Mouse (Mus musculus) cerebellum, postnatal 14 days (tissue): Measurements from ENCODE around the gene Gpr152.
"Not testable (repeated sequence)": the region's sequence is repeated elsewhere in the genome, so short reads cannot be mapped to it uniquely, and the experiment has no call there.

Experiments
- DNase-seq, 2 experiments: peaks; one replicate each; pipeline ENCODE4 v3.0.0; 2021; ENCODE audit warnings: mixed read lengths in 2 of 2

The Gpr152 gene

DNA sequence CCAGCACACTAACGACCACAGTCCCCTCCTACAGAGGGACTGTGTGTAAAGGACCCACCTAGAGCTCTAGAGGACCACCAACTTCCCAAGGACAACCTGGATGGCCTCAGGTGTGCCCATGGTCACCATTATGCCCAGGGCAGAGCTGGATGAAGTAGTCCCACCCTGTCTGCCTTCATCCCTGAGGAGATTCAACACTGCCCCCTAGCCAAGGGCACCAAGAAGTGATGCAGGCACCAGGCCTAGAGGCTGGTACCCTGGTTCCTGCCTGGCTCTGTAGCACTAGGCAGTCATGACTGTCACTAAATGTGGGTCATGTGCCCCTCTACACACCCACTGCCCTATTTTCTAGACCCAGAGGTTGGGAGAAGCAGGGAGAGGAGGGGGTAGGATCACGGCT lies 7.8 kb upstream of the Gpr152 start:
- no peak for DNase-seq

DNA sequence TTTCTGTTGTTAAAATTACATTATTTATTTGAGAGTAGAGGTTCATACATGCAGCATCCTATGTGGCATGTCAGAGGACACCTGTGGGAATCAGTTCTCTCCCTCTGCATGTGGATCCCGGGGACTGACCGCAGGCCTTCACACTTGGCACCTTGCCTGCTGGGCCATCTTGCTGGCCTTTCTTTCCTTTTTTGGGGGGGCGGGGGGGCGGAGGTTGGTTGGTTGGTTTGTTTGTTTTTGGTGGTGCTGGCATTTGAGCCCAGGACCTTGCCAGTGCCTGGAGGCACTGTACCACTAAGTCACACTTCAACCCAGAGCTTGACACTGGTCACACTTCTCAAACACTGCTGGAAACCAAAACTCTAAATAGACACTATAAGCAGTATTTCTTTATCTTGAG lies 5.2 kb upstream of the Gpr152 start:
- DNase-seq: no peak

DNA sequence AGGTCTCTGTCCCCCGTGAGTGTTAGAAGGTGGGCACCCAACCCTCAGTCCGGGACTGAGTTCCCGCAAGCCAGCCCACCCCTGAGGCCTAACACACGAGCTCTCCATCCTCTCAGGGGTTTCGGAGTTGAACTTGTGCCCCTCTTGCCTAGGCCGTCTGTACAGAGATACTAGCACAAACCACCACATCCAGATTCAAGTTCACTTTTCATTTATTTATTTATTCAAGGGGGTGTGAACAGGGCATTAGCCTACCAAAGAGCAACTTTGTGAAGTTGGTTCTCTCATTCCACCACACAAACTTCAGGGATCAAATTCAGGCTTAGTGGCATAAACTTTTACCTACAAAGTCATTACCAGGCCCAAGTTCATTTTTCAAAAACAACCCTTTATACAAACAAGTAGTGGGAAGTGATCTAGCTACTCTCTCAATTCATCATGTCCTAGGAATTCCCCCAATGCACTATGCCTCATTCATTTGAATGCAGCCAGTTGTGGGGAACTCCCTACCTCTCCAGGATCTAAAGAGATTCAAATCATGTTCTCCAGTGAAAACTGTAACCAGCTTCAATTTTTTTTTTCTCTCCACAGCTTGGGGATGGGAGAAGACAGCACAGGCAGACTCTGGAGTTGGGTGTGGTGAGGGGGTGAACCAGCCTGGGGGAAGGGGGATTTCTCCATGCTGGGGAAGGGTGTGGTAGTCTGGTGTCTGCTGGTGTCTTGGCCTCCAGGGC lies 4.2 kb upstream of the Gpr152 start:
- not testable (repeated sequence) for DNase-seq

DNA sequence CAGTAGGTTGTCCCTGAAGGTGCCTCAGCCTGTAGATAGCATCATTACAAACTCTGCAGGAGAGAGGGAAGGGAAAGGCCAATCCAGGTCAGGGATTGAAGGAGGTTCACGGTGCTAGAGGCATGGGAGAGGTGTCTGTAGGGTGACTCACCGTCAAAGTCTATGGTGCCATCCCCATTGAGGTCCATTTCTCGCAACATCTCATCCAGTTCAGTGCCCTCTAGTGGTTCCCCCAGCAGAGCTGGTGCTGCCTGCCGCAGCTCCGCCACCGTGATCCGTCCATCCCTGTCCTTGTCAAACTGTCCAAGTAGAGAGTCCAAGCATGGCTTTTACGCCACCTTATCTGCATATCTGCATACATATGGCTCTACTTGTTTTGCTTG lies 3.6 kb upstream of the Gpr152 start:
- DNase-seq: peak in 1 of 2 experiments; percentile 20

DNA sequence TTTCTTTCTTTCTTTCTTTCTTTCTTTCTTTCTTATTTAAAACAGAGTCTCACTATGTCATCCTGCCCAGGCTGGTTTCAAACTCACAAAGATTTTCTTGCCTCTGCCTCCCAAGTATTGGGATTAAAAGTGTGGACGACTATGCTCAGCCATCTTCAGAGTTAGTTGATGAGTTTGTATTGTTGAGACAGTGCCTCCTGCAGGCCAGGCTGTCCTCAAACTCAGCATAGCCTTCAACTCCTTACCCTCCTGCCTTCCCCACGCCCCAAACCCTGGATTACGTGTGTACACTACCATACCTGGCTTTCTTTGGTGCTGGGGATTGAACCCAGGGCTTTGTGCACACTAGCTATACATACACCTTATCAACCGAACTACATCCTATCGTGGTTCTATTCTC lies 3.1 kb upstream of the Gpr152 start:
- no peak for DNase-seq

DNA sequence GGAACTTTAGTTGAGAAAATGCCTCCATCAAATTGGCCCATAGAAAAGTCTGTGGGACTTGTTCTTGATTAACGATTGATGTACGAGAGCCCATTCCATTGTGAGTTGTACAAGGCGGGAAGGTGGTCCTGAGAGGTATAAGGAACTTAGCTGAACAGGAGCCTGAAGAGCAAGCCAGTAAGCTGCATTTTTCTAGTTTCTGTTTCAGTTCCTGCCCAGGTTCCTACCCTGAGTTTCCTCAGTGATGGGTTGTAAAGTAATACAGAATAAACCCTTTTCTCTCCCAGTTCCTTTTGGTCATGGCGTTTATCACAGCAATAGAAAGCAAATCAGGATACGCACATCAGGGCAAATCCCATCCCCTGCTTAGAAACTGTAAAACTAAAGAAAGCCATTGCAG lies 1.7 kb upstream of the Gpr152 start:
- no peak for DNase-seq

DNA sequence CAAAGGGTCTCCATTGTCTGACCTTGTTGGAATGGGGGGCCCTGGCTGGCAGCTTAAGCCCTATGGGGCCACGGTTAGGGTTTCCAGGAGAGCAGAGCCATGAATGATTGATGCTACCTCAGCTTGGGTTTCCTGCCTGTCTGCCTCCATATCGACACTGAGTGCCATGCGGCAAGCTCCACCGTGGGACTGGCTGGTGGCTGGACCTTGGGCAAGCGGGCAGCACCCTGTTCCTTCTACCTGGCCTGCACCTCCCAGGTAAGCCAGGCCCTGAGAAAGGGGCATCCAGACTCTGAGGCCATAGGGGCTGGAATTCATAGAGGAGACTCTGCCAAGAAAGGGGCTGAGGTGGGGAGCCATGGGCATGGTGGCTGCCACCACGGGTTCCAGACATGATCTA lies 560 bp downstream of the Gpr152 start:
- DNase-seq: no peak

DNA sequence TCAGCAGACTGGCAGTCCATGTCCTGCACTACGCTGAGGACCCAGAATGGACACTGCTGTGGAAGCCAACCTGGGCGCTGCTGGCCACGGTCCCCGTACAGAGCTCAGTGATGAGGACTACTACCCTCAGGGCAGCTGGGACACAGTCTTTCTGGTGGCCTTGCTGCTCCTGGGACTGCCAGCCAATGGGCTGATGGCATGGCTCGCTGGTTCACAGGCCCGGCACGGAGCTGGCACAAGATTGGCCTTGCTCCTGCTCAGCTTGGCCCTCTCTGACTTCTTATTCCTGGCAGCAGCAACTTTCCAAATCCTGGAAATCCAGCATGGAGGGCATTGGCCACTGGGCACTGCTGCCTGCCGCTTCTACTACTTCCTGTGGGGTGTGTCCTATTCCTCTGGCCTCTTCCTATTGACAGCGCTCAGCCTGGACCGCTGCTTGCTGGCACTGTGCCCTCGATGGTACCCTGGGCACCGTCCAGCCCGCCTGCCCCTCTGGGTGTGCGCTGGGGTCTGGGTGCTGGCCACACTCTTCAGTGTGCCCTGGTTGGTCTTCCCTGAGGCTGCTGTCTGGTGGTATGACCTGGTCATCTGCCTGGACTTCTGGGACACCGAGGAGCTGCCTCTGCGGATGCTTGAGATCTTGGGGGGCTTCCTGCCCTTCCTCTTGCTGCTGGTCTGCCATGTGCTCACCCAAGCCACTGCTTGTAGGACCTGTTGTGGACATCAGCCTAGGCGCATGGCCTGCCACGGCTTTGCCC lies 3.0 kb downstream of the Gpr152 start:
- DNase-seq: peak; percentile 47 to 58

DNA sequence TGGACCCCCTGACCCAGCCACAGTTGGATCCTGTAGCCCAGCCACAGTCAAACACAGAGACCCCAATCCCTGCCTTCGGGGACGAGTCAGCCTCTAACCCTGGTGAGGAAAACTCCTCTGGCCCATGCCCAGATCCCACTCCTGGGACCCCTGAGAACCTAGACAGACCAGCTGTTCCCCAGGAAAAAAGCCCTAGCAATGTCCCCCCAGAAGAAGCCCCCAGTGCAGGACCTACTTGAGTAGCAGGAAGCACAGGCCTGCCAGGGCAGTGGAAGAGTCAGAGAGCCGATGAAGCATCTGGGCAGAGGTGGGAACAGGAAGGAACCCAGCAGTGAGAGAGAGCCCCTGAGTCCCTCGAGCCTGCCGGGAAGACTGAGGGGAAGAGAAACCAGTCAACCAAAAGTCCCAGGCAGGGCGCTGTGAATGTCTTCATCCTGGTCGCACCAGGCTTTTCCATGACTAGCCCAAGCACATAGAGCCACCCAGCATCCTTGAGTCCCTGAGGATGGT lies 4.2 kb downstream of the Gpr152 start, which contains the start of gene Cabp4:
Gene Cabp4, minus strand, starts transcription at position 275 of the 510 bp plus-strand sequence.
- no peak for DNase-seq

DNA sequence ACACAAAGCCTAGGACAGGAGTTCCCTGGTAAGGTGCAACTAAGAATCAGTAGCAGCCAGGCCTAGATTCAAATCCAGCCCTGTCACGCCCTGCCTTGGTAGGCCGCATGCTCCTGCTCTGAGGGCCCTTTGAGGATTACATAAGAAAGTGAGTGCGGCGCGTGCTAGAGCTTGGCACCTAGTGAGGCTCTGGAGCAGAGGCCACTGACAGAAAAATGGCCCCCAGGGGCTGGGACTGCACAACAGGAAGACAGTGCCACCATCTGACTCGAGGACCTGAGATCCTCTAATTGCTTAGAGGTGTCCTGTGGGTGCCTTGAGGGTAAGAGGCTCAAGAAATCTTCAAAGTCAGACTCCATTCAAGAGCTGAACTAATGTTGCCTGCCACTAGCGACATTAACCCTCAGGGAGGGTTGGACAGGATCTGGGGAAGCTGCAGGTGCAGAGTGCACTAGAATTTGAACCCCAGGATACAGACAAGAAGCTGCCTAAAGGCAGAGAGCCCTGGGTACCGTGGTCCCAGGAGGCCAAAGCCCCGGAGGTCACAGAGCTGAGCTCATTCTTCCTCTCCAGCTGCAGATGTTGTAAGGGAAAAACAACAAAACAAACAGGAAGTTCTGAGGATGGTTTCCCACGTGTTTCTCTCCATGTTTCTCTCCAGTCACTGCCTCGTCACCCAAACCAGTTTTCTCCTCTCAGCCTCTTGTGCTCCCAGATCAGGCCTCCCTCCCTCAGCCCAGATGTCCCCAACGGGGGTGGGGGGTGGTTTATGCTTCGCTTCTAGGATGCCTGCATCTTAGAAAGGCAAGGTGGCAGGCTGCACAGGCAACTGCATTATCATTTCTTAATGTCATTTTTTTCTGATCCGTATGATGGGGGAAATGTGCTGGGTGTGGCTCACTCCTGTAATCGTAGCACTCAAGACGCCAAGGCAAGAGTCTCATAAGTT lies 5.2 kb downstream of the Gpr152 start:
- DNase-seq: no peak

DNA sequence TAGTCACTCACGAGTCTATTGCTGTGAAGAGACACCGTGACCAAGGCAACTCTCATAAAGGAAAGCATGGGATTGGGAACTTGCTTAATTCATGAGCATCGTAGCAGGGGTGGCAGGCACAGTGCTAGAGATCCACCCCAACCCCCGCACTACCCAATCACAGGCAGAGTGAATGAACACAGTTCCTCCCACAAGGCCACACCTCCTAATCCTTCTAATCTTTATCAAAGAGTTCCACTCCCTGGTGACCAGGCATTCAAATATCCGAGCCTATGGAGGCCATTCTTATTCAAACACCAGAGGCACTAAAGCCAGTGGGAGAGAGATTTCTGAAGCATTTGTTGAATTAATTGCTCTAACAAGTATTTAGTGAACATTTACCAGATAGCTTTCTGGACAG lies 6.3 kb downstream of the Gpr152 start:
- DNase-seq: no peak

DNA sequence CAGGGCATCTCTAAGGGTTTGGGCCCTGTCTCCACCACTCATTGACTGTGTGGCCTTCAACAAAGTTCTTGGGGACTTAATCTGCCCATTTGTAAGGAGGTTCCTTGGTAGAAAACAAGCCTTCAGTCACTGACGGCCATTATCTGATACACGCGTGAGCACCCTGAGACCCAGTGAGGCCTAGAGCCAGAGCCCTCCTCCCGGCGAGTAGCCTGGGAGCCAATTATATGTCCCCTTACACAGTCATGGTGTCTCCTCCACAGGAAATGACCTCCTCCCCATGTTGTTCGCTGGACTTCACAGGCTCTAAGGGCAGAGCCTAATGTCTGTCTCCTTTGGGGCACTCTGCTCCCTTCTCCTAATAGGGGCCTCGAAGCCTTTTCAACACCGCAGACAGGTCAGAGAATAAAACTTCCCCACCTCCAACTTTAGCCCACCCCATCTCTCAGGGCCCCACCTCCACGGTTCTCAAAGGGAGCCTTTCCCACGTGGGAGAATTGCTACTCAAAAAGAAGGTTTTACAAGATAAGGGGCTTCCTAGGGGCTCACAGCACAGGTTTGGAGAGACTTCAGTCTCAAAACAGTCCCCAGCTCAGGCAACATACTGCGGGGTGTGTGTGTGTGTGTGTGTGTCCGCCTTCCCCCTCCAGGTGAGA lies 6.9 kb downstream of the Gpr152 start:
- DNase-seq: no peak

DNA sequence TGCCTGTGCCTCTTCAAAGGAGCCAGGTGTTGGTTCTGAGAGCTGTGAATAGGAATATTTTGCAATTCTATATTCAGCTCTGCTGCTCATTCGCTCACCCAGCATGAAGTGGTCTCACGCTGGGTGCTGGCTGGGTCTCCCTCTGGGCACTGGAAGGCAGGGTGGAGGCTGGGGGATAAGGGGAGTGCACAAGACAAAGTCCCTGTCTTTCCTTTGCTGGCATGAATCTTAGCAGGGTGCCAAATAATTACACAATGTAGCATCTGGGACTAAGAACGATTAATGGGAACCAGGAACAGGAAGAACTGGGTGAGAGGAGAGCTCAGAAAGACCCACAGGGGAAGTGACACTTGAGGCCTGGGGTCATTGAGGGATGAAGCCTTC lies 7.4 kb downstream of the Gpr152 start:
- no peak for DNase-seq

DNA sequence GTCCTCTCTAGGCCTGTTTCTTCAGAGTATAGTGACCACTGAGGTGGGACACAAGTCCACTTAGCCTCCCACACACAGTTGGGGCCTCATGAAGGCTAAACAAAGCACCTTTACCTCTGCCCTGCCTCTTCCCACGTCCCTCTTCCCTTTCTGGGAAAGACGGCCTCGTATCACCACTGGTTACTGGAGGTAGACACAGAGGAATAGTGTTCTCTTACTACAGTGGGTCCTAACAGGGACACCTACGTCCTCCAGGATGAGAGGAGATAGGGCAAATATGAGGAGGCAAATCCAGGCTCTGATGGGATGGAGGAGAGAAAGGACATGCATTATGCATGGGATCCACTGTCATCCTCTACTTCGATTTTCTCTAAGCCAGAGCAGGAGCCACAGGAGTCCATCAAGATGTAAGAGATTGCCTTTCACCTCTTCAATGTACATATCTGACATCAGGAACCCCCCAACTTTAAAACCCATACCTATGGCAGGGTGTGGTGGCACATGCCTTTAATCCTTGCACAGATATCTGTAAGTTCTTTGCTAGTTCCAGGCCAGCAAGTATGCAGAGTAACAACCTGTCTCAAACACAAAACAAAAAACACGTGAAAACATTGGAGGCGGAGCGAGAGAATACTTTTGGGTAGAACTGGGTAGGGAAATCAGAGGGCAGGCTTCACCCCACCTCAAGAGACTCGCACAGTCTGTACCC lies 8.3 kb downstream of the Gpr152 start:
- DNase-seq: peak in 1 of 2 experiments; percentile 13

DNA sequence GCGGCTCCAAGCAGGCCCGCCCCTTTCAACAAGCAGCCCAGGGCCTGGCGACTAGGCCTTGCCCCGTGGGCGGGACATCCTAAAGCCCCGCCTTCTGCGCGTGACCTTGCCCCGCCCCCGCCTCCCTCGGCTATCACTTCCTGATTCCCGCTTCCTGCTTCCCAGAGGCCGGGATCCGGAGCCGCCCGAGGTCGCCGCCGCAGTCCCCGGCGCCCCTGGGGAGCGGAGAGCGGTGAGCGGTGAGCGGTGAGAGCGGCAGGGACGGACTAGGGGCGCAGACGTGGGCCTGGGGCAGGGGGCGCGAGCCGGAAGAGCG lies 8.9 kb downstream of the Gpr152 start, which contains the start of gene Coro1b:
Gene Coro1b, plus strand, starts transcription at position 129 of the 316 bp plus-strand sequence.
- peak; percentile 98 to 99 for DNase-seq

DNA sequence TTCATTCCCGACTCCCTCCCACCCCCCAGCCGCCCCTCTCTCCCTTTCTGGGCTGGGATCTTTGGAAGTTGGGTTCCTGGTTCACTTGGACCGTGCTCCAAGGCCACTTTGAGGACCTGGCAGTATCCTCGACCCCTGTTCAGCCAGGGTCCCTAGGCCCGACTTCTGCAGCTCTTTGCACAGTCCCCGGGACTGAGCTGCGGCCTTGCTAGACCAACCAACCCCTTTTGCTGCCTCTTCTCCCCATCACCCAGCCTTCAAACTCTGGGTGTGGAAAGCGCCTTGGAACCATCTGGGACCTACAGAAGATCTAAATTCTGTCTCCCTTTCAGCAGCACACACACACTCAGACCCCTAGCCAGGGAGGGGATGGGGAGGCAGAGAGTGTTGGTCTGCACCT lies 9.2 kb downstream of the Gpr152 start:
- no peak for DNase-seq

DNA sequence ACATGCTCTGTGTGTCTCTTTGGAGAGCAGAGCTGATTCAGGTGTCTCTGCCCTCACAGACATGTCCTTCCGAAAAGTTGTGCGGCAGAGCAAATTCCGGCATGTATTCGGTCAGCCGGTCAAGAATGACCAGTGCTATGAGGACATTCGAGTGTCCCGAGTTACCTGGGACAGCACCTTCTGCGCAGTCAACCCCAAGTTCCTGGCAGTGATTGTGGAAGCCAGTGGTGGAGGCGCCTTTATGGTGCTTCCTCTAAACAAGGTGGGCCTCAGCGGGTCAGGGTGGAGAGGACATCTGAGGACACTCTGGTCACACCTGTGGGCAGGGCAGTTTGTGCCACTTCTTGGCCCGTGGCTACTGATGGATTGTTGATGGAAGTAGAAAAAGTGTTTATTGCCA lies 9.7 kb downstream of the Gpr152 start:
- DNase-seq: no peak

DNA sequence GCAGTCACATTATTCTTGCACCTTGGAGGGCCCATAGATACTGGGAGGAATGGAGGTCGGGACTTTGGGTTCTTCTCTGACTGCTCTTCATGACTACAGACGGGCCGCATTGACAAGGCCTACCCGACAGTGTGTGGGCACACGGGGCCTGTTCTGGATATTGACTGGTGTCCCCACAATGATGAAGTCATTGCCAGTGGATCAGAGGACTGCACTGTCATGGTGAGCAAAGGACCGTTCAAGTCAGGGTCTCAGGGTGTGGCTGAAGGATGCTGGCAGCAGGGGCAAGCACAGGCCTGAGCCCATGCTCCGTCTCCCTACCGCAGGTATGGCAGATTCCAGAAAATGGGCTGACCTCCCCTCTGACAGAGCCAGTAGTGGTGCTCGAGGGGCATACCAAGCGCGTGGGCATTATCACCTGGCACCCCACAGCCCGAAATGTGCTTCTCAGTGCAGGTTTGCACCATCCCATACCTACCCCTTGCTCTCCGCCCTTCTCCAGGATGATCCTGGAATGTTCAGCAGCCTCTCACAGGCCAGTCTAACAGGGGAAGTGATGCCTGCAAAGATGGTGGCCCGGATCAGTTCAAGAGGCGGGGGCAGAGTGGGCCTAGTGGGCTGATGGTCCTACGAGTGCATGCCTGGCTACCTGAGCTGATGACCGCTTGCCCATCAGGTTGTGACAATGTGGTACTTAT lies 10.3 kb downstream of the Gpr152 start:
- DNase-seq: no peak

DNA sequence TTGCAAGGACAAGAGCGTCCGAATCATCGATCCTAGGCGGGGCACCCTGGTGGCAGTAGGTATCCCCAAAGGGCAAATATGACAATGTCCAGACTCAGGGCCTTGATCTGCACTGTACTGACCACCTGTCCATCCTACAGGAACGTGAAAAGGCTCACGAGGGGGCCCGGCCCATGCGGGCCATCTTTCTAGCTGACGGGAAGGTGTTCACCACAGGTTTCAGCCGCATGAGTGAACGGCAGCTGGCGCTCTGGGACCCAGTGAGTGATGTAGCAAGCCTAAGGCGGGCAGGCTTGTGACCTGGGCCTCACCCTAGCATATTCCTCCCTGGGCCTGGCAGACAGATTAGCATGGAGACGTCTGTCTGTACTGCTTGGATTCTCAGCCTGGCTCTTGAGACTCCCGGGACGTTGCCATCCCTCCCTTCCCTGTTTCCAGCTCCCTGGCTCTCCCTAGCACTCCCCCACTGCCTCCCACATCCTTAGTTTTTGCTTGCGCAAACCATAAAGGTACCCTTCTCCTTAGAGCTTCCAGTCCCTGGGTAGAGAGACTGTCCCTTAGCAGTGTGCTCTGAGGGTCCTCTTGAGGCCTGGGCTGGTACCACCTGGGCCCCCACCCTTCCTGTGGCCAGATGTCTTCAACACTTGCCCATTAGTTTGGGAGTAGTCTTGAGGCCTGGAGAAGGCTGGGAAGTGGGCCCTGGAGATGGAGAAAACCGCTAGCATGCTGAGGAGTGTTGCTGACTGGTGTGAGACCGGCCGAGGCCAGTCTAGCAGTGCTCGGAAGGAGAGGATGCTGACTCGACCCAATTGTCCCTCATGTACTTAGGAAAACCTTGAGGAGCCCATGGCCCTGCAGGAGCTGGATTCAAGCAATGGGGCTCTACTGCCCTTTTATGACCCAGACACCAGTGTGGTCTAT lies 11.2 kb downstream of the Gpr152 start:
- DNase-seq: no peak

DNA sequence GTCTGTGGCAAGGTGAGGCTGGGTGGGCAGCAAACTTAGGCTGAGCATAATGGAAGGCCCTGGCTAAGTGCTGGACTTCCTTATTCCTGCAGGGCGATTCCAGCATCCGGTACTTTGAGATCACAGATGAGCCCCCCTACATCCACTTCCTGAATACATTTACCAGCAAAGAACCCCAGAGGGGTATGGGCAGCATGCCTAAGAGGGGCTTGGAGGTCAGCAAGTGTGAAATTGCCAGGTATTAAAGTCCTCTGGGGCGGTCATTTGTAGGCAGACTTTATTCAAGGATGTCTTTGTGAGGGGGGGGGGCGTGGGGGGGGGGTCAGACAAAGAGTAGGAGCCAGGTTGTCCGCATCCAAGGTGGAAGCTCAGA lies 11.9 kb downstream of the Gpr152 start:
- no peak for DNase-seq
